Mouse (Mus musculus) embryonic stem cell, embryonic (primary cell): ENCODE data around the gene Tab3.

Experiments
- CTCF ChIA-PET, 4 experiments: fragments of 300-600 bp in 2 of 4; fragments of 350-600 bp in 2 of 4; sonication (Branson Sonifier 250); formaldehyde crosslinking; loops; one replicate each; lab custom pipeline; 2022; ENCODE audit warnings: inconsistent platforms in 2 of 4; lab: Charles Lee
- POLR2A ChIA-PET, 4 experiments: fragments of 300-600 bp in 2 of 4; fragments of 350-600 bp in 2 of 4; sonication (Branson Sonifier 250); formaldehyde crosslinking; loops; one replicate each; lab custom pipeline; 2022; ENCODE audit warnings: antibody characterized with exemption in 4 of 4, inconsistent platforms in 1 of 4; lab: Charles Lee

Tab3 gene

GRCm38 (mm10) chrX:85573532-85574181, at the start of gene Tab3:
Tab3 (plus strand) TSS chrX:85574022.
- POLR2A ChIA-PET, result interaction anchor here in 3 of 4 experiments (0.6 to 1.2 kb wide), 9 partner anchors 11 to 1130 kb away, joined by 3 to 7 read pairs (median 4); partner anchors contain the start of gene Gk (in 2 of the 3)
- CTCF ChIA-PET, result no interaction called here

GRCm38 (mm10) chrX:85525545-85525944, 48.3 kb upstream of the Tab3 start:
- CTCF ChIA-PET, result no interaction called here
- POLR2A ChIA-PET, result no interaction called here

- ChIA-PET POLR2A (no interaction called here), CTCF (no interaction called here)
These were observed 47.4 kb upstream of the Tab3 start for GRCm38 (mm10) chrX:85526263-85527019.

GRCm38 (mm10) chrX:85558931-85559330, 14.9 kb upstream of the Tab3 start:
- POLR2A ChIA-PET, result no interaction called here
- CTCF ChIA-PET, result no interaction called here

- POLR2A ChIA-PET, result no interaction called here
- CTCF ChIA-PET, result interaction anchor here in 1 of 4 experiments (0.7 kb wide), 1 partner anchor 1255 kb away, joined by 3 read pairs; no protein-coding TSS in a partner anchor
These were observed 7.6 kb upstream of the Tab3 start for GRCm38 (mm10) chrX:85566256-85566655.

- POLR2A ChIA-PET, result interaction anchor here in 3 of 4 experiments (0.6 to 1.6 kb wide), 5 partner anchors 9 to 617 kb away, joined by 3 to 7 read pairs (median 4); partner anchors contain the start of gene Gk (in 2 of the 3)
- CTCF ChIA-PET, result no interaction called here
These were observed 340 bp downstream of the Tab3 start for GRCm38 (mm10) chrX:85574182-85574541.

- ChIA-PET CTCF (no interaction called here), POLR2A (no interaction called here)
These were observed 2.5 kb downstream of the Tab3 start for GRCm38 (mm10) chrX:85576310-85576709.

GRCm38 (mm10) chrX:85580768-85581167, 6.9 kb downstream of the Tab3 start:
- ChIA-PET POLR2A (interaction anchor here in 1 of 4 experiments (1.0 kb wide), 1 partner anchor 33 kb away, joined by 3 read pairs; no protein-coding TSS in a partner anchor), CTCF (interaction anchor here in 1 of 4 experiments (0.6 kb wide), 1 partner anchor 684 kb away, joined by 3 read pairs; no protein-coding TSS in a partner anchor)

GRCm38 (mm10) chrX:85582517-85582916, 8.7 kb downstream of the Tab3 start:
- ChIA-PET POLR2A (no interaction called here), CTCF (no interaction called here)

- ChIA-PET POLR2A (interaction anchor here in 1 of 4 experiments (0.8 kb wide), 1 partner anchor 12 kb away, joined by 3 read pairs; no protein-coding TSS in a partner anchor), CTCF (no interaction called here)
These were observed 11.8 kb downstream of the Tab3 start for GRCm38 (mm10) chrX:85585575-85585974.

- ChIA-PET POLR2A (interaction anchor here in 1 of 4 experiments (1.3 kb wide), 1 partner anchor 35 kb away, joined by 3 read pairs; no protein-coding TSS in a partner anchor), CTCF (no interaction called here)
These were observed 40.9 kb downstream of the Tab3 start for GRCm38 (mm10) chrX:85614701-85615100.

GRCm38 (mm10) chrX:85646204-85646777, 72.5 kb downstream of the Tab3 start:
- POLR2A ChIA-PET, result no interaction called here
- CTCF ChIA-PET, result interaction anchor here (0.5 to 1.7 kb wide), 14 partner anchors 9 to 1833 kb away, joined by 3 to 10 read pairs (median 4); partner anchors contain the start of gene Gk (in 1 of the 4)

GRCm38 (mm10) chrX:85676808-85677207, 103.0 kb downstream of the Tab3 start:
- ChIA-PET POLR2A (no interaction called here), CTCF (interaction anchor here (0.7 to 3.7 kb wide), 7 partner anchors 30 to 243 kb away, joined by 3 to 32 read pairs (median 7); no protein-coding TSS in a partner anchor)

GRCm38 (mm10) chrX:85682125-85682524, 108.3 kb downstream of the Tab3 start:
- ChIA-PET CTCF (interaction anchor here in 3 of 4 experiments (1.0 to 2.1 kb wide), 3 partner anchors 197 to 237 kb away, joined by 3 to 7 read pairs (median 6); no protein-coding TSS in a partner anchor), POLR2A (interaction anchor here in 1 of 4 experiments (0.7 kb wide), 1 partner anchor 361 kb away, joined by 3 read pairs; no protein-coding TSS in a partner anchor)

- ChIA-PET CTCF (interaction anchor here in 3 of 4 experiments (1.1 to 2.2 kb wide), 5 partner anchors 195 to 235 kb away, joined by 3 to 29 read pairs (median 5); no protein-coding TSS in a partner anchor), POLR2A (no interaction called here)
These were observed 109.9 kb downstream of the Tab3 start for GRCm38 (mm10) chrX:85683723-85684122.
